Mouse (Mus musculus): ENCODE data around the gene Cphx3. TPM values are rescaled to one million over a fixed set of nuclear protein-coding genes. Genes with fewer than 3 reads are reported as not detected.
"Not testable (repeated sequence)": the region's sequence is repeated elsewhere in the genome, so short reads cannot be mapped to it uniquely, and the experiment has no call there.

The Cphx3 gene
- polyA plus RNA-seq, 1 experiment from 2014 or later, result not detected

- H3K4me3 ChIP-seq (ENCODE audit: inconsistent target); H3K36me3 ChIP-seq (ENCODE audit: inconsistent target); H3K79me2 ChIP-seq (ENCODE audit: inconsistent target); H3K27ac ChIP-seq: not testable (repeated sequence)
- no CpG with 5 or more reads among the region's 5 CpGs for WGBS (ENCODE audit: missing documents)
These were observed 134.3 kb downstream of the Cphx3 start for GRCm38 (mm10) chr14:26216233-26217000.

- H3K79me2 ChIP-seq (ENCODE audit: inconsistent target); H3K4me3 ChIP-seq (ENCODE audit: inconsistent target); H3K27ac ChIP-seq; H3K36me3 ChIP-seq (ENCODE audit: inconsistent target): not testable (repeated sequence)
- WGBS (ENCODE audit: missing documents), result no CpG with 5 or more reads among the region's 2 CpGs
These were observed 155.1 kb downstream of the Cphx3 start for GRCm38 (mm10) chr14:26237183-26237582.

- not testable (repeated sequence) for H3K36me3 ChIP-seq (ENCODE audit: inconsistent target); H3K27ac ChIP-seq; H3K4me3 ChIP-seq (ENCODE audit: inconsistent target); H3K79me2 ChIP-seq (ENCODE audit: inconsistent target)
- WGBS (ENCODE audit: missing documents), result no CpG with 5 or more reads among the region's 25 CpGs
These were observed 175.9 kb downstream of the Cphx3 start, which contains the start of gene Duxbl3 for GRCm38 (mm10) chr14:26257756-26258617. Gene Duxbl3 (plus strand): TSS chr14:26257962.

GRCm38 (mm10) chr14:26258729-26259128 is 176.6 kb downstream of the Cphx3 start:
- not testable (repeated sequence) for H3K36me3 ChIP-seq (ENCODE audit: inconsistent target); H3K79me2 ChIP-seq (ENCODE audit: inconsistent target); H3K27ac ChIP-seq; H3K4me3 ChIP-seq (ENCODE audit: inconsistent target)
- no CpG with 5 or more reads among the region's 6 CpGs for WGBS (ENCODE audit: missing documents)

Other genes starting within 250 kb of the Cphx3 start
- 50.5 to 77.1 TPM (median 76.9 TPM) in 3 replicates for gene Anxa11, start 240.1 kb upstream of the Cphx3 start, polyA plus RNA-seq (2018)
- gene Plac9a, start 179.2 kb upstream of the Cphx3 start, polyA plus RNA-seq (2018), result not detected in 3 replicates
- gene Tmem254a, start 154.6 kb upstream of the Cphx3 start, polyA plus RNA-seq (2018), result 0.54 to 1.7 TPM (median 0.72 TPM) in 3 replicates
- gene Cphx1, start 144.0 kb upstream of the Cphx3 start, polyA plus RNA-seq (2018), result not detected in 3 replicates
- not detected in 3 replicates for gene Duxbl1, start 103.7 kb upstream of the Cphx3 start, polyA plus RNA-seq (2018)
- not detected in 3 replicates for gene Gm9780, start 39.6 kb upstream of the Cphx3 start, polyA plus RNA-seq (2018)
- gene Tmem254c, start 14.9 kb upstream of the Cphx3 start, polyA plus RNA-seq (2018), result 2.1 to 3.6 TPM in 2 of 3 replicates, not detected in the other
- not detected in 3 replicates for gene Cphx2, start 781 bp upstream of the Cphx3 start, polyA plus RNA-seq (2018)
- gene Duxbl2, start 36.1 kb downstream of the Cphx3 start, polyA plus RNA-seq (2018), result not detected in 3 replicates
- gene Plac9b, start 100.2 kb downstream of the Cphx3 start, polyA plus RNA-seq (2018), result not detected in 3 replicates
- 10.3 to 18.0 TPM (median 14.9 TPM) in 3 replicates for gene Tmem254b, start 124.7 kb downstream of the Cphx3 start, polyA plus RNA-seq (2018)
- not detected in 3 replicates for gene Duxbl3, start 175.7 kb downstream of the Cphx3 start, polyA plus RNA-seq (2018)